Mouse (Mus musculus): ENCODE measurements around the gene Tnnc2.
"Not testable (repeated sequence)": the region's sequence is repeated elsewhere in the genome, so short reads cannot be mapped to it uniquely, and the experiment has no call there.

Tnnc2 gene

DNA sequence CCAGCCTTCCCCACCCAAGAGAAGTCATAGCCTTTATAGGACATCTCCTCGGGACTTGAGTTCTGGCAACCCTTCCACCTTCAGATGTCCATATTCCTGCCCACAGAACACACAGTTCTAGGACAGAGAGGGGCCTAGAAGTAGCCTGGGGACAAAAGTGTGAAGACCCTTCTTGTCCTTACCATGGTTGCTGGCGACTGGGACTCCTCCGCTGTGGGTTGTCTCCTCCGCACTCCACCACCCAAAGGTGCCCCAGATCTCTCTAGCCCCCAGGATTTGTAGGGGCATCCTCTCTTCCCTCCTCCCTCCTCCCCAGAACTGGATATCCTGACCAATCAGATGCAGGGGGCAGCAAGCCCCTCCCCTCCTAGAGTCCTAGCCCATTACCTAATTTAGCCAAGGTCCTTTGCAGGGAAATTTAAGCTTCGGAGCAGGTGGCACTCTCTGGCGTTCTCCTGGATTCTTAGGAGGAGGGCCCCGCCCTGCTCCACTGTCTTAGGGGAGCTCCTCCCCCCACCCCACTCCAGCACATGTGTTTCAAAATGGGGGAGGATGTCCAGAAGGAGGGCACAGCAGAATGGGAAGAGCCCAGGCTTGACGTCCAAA lies at the start of gene Tnnc2:
Gene Tnnc2 (minus strand): TSS at position 487 of the 606 bp plus-strand sequence.
- DNase-seq (ENCODE audit: low spot score in 2 of 2): no peak

DNA sequence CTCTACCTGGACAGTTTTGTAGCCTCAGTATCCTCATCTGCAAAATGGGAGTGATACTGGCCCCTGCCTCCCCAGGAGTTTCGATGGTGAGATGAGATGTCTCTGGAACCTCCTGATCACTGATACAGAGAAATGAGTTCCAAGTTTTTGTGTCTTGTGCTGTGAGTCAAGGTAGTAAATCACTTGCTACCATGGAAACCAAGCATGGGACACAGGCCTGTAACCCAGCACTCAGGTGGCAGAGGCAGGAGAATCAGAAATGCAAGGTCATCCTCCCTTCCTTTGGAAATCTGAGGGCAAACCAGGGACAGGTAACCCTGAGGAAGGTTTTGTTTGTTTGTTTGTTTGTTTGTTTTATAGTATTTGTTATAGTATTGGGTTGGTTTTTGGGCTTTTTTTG lies 49.3 kb upstream of the Tnnc2 start:
- no peak for DNase-seq (ENCODE audit: low spot score in 2 of 2)

DNA sequence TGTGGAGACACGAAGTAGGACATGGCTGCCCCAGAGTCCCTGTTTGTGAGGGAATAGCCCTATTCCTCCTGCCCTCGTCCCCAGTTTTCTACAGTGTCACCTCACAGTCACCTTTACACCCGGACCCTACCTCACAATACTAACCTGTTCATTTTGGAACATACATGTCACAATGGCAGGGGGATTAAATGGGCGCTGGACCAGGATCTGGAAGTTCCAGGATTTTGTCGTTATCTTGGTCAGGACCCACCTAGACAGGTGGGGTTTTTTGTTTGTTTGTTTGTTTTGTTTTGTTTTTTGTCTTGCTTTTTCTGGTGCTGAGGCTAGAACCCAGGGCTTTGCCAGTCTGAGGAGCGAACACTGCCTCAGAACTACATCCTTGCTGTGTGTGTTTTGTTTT lies 48.7 kb upstream of the Tnnc2 start, which contains the start of gene Spata25:
Gene Spata25 (minus strand): TSS at position 101 of the 400 bp plus-strand sequence.
- DNase-seq (ENCODE audit: low spot score in 2 of 2): no peak

DNA sequence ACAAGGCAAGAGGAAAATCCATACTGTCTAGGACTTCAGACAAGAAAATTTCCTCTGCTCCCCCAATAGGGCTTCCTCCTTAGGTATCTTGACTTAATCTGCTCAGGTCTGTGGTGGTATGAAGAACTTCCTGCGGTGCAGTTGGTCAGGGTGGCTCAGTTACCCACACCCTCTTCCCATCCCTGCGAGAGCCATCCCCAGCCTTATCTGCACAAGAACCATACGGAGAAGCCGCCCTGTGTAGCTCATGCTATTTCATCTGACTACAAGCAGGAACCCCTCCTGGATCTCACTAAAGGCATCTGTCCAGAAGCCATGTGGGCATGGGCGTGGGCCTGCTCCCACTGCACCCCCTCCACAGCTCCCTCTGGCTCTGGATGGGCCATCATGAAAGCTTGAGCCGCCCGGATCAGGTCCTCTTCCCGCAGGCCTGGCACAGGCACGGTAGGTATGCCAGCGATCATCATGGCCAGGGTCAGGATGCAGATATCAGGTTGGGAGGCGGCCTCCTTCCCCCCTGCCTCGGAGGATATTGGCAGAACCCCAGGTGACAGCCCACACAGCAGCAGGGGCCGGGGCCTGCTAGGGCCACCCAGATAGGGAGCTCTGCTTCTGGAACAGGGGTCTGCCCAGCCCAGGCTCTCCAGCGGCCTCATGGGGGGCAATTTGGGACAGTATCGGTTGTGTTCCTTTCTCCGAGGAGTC lies 47.5 kb upstream of the Tnnc2 start:
- DNase-seq (ENCODE audit: low spot score in 2 of 2): no peak

DNA sequence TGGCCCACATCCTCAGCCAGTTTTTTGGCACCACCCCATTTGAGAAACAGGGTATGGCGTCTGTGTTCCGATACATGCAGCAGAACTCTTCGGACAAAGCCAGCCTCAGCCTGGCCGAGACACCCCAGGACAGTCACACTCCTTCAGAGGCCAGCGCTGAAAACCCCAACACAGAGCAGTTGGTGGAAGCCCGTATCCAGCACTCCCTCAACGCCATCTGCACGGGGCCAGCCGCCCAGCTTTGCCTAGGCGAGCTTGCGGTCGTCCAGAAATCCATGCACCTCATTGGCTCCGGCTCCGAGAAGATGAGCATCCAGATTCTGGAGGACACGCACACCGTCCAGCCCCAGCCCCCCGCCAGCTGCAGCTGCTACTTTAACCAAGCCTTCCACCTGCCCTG lies 45.8 kb upstream of the Tnnc2 start:
- no peak for DNase-seq (ENCODE audit: low spot score in 2 of 2)

DNA sequence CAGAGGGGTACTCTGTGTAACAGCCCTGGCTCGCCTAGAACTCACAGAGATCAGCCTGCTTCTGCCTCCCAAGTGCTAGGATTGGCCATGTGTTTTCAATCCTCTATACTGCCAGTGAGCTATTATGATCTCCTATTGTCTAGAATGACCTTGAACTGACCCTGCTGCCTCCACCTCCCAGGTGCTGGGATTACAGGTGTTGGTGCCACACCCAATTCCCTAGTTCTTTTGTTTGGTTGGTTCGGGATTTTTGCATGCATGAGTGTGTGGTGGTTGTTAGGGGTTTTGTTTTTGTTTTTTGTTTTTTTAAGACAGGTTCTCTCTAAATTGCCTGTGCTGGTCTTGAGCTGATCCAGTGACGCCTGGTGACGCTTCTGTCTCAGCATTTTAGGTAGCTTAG lies 44.2 kb upstream of the Tnnc2 start:
- DNase-seq (ENCODE audit: low spot score in 2 of 2): no peak

DNA sequence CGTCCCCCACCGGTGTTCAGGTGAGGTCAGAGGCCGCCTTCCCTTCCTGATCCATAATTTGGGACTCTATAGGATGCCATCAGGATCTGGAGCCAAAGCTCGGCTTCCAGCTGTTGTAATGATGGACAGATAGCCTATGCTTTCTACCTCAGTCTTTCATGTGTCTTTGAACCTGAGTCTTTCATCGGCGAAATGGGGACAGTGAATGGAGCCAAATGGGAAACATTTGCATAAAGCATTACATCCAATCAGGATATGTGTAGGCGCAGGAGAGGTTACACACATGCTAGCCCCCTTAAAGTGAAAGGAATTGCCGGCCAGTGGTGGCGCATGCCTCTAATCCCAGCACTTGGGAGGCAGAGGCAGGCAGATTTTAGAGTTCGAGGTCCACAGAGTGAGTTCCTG lies 43.4 kb upstream of the Tnnc2 start:
- peak in 1 of 2 experiments; percentile 49 for DNase-seq (ENCODE audit: low spot score in 2 of 2)

DNA sequence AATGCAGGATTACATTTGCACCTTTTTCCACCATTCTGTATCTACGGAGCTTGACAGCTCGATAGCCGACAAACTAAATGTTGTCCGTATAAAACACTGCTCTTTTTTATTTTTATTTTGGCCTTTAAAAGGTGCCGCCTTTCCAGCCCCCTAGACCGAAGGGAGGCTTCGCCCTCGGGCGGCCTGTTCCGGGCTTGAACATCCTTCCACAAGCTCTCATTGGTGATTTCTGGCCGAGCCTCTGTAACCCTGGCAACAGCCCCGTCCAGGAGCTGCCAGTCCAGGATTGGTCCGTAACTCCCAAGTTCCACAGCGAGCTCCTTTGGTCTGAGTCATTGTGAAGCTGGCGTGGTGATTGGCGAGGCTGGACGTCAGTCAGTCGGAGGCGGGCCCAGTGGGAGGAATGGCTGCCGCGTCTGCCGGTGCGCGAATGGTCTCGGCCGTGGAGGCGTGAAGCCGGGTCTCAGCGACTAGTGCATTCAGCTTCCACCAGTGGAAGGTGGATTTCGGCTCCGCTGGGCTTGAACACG lies 42.9 kb upstream of the Tnnc2 start, which contains the start of gene Zswim1:
Gene Zswim1 (plus strand): TSS at position 51 of the 530 bp plus-strand sequence.
- peak; percentile 97 to 100 for DNase-seq (ENCODE audit: low spot score in 2 of 2)

DNA sequence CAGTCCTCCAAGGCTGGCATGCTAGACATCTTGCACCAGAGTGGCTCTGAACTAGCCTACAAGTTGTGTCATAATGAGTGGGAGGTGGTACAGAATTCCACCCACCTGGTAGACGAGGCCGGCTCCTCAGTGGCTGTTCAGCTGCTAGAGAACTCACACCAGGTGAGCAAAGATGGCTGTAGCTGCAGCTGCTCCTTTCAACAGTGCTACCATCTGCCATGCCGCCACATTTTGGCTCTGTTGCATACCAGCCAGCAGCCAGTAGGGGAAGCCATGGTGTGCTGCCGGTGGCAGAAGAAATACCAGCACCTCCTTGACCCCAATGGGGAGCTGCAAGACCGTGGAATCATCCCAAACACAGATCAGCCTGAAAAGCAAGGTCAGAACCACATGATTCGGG lies 41.3 kb upstream of the Tnnc2 start:
- DNase-seq (ENCODE audit: low spot score in 2 of 2): no peak

DNA sequence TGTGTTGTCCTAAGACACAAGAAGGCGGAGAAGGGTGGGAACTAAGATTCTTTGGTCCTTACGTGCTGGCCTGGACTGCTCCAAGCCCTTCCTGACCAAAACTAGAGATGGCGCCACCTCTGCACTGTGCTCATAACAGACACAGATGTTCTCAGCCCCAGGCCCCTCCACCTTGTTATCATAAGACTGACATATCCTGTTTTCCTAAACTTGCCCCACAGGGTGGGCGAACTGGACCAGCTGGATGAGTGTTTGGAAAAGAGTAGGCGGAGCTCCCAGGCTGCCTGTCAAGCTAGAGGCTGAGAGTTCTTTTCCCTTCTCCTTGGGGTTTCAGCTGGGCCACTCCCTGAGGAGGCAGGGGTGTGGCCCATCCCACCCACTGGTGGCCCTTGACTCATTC lies 37.9 kb upstream of the Tnnc2 start:
- DNase-seq (ENCODE audit: low spot score in 2 of 2): no peak

DNA sequence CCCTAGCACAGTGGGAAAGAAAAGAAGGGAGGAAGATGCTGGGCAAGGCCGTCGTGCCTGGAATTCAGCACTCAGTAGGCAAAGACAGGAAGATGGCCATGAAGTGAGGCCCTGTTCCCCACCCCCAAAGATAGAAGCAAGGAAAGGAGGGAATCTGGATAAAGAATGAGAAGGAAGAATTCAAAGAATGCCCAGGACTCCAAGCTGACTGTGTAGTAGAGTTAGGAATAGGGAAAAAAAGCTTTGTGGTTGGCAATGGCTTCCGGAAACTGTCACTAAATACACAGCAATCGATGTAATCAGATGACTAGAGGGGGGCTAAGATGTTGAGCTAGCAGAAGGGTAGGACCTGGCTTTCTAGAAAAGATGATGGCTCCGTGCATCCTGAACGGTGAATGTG lies 37.4 kb upstream of the Tnnc2 start:
- DNase-seq (ENCODE audit: low spot score in 2 of 2): no peak

DNA sequence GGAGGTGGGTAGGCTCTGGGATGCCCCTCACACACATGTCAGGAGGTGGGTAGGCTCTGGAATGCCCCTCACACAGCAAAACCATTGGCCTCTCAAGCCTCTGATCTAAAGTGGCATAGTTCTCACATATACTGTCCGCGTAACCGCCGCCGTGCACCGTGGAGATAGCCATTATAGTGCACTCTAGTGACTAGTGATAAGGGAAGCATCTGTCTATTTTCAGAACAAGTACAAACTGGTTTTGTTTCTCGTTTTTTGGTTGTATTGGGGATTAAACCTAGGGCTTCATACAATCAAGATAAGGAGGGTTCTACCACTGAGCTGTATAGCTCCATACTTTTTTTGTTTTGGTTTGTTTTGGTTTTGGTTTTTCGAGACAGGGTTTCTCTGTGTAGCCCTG lies 36.1 kb upstream of the Tnnc2 start:
- DNase-seq (ENCODE audit: low spot score in 2 of 2): no peak

DNA sequence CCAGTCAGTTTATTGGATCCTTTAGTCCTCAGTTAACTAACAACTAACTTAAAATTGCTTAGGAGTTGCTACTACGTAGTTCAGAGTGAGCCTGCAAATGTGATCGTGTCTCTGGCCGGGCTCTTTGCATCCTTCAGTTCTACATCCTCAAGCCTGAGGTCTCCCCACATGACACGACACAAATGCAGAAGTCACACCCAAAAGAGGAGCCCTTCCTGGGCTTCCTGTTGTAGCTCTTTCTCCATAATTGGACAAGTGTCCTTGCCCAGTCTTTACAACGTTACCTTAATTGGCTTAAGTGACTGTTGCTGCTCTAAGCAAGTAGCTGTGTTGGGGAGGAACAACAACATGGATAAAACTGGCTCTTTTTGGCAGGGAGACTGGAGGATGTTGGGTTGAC lies 35.6 kb upstream of the Tnnc2 start:
- no peak for DNase-seq (ENCODE audit: low spot score in 2 of 2)

DNA sequence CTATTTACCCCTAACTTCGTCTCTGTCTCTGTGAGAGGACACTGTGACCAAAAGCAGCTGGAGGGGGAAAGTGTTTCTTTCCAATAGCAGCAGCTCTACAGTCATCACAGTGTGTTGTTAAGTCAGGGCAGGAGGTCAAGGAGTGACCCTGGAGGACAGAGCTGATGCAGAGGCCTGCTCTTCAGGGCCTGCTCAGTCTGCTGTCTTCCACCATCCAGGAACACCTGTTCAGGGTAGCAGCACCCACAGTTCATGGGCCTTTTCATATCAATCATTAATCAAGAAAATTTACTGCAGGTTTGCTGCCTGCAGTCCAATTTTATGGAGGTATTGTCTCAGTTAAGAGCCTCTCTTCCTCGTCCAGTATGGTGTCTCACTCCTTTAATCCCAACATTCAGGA lies 33.8 kb upstream of the Tnnc2 start:
- no peak for DNase-seq (ENCODE audit: low spot score in 2 of 2)

DNA sequence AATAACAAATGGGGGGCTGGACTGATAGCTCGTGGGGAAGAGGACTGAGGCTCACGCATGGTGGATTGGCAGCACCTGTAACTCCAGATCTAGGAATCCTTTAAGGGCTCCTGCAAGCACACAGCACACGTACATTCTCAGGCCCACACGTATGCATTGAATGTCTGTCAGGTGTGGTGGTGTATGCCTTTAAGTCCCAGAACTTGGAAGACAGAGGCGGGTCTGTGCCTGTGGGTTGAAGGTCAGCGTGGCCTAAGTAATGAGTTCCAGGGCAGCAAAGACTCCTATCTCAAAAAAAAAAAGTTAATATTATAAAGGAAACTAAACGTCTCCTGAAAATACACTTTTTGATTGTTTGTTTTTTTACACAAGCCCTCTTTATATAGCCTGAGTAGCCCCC lies 26.8 kb upstream of the Tnnc2 start:
- no peak for DNase-seq (ENCODE audit: low spot score in 2 of 2)

DNA sequence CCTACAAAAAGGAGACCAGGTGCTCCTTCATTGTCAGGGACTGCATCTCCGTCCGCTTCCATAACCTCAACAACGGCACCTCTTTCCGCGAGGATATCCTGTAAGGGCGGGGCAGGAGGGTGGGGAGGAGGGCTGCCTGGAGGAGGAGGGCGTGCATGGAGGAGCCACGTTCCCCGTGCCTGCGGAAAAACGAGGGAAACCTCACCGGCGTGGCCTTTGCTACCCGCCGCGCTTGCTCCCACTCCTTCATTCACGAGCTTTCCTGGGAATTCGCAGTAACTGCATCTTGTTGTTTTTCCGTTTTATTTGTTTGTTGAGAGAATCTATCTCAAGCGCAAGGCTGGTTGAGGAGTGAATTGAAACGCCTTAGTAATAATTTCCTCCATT lies 25.6 kb upstream of the Tnnc2 start:
- DNase-seq (ENCODE audit: low spot score in 2 of 2): no peak

DNA sequence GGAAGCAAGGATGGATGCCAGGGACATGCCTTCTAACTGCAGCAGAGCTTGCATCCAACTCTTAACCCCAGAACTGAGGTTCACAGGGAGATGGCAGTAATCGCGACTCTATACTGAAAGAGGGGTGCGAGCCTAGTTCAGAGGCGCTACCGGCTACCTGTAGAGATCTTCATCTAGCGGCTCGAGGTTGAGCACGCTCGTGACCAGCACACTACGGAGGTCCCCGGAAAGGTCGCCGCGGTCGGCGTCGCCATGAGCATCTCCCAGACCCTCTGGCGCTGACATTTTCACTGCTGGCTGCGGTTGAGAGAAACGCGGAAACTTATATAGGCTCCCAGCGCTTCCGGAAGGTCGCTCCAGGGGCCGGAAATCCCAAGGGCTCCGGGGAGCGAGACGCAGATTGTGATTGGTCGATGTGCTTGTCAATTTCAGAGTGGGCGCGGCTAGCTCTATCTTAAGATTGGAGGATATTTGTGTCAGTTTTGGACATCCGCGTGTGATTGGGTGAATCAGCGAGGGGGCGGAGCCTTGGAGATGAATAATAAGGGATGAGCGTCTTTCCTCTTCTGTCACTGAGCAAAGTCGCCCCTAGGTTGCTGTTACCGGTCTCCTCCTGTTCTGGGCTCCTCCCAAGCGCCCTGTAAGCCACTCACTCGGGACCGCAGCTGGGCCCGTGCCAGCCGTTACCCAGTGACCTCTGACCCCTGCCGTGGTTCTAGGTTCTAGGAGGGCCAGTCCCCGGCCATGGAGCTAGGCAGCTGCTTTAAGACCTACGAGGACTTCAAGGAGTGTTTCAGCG lies 25.0 kb upstream of the Tnnc2 start, which contains the start of the genes Acot8 and Zswim3:
Gene Acot8 (minus strand): TSS at position 350 of the 799 bp plus-strand sequence.
Gene Zswim3 (plus strand): TSS at position 566 of the 799 bp plus-strand sequence.
- DNase-seq (ENCODE audit: low spot score in 2 of 2): peak; percentile 97 to 100

DNA sequence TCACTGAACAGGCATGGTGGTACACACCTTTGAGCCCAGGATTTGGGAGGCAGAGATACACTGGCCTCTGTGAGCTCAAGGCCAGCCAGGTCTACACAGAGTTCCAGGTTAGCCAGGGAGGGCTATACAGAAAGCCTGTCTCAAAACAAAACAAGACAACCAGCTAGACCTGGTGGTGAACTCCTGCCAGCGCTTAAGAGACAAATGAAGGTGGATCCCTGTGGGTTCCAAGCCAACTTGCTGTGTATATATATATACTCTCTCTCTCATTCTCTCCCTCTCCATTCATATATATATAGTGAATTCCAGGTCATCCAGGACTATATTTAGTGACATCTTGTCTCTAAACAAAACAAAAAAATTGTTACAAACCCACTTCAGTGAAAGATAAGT lies 24.1 kb upstream of the Tnnc2 start:
- no peak for DNase-seq (ENCODE audit: low spot score in 2 of 2)

DNA sequence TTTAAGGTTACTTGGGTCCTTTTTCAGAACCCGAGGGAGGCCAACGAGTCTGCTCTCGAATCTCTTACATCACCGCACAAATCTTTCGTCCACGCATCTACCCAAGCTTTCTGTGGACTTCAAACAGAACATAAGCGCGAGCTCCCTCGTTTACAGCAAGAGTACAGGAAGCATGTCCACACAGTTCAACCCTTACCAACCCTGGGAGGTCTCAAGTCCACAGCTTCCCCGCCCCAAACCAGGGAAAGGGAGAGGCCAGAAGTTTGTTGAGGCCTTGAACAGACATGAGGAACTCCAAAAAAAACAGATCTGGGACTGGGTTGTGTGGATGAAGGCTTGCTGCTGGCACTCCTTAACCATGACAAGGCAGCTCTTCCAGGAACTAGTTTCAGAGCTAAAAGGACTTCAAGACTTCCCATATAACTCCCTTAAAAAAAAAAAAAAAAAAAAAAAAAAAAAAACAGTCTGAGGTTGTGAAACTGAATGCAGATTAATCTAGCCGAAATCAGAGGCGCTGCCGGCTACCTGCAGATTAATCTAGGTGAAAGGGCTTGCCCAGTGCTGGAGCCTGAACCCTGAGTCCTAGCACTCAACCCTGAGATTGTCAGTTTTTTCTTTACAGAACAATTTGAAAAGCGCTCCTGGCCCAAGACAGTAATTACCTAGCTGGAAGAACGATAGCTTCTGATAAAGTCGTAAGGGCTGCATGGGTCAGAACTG lies 23.6 kb upstream of the Tnnc2 start:
- no peak for DNase-seq (ENCODE audit: low spot score in 2 of 2)

DNA sequence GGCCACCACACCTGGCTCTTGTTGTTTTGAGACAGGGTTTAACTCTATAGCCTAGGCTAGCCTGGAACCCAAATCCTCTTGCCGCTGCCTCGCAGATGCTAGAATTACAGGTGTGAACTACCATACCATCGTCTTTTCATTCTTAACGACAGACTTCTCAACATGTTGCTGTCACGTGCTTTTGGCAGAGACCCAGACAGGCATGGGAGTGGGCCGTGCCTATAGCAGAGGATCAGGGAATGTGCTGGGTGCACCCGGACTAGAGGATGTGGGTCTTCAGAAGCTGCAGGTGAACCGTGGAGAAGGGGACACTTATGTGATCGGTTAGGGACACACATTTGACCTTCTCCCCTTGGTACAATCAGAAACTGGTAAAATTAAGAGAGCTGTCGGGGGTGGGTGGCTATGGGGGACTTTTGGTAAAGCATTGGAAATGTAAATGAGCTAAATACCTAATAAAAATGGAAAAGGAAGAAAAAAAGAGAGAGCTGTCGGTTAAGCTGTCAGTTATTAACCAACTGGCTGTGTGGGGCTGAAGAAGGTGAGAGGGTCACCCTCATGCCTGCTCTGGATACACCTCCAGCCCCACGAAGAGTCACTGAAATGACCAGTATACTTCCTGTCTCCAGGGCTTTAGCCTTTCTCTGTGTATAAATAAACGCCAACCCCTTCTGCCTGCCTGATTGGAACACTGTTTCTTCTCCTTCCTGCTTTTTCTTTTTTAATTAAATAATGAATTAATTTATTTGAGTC lies 20.7 kb upstream of the Tnnc2 start:
- DNase-seq (ENCODE audit: low spot score in 2 of 2): no peak

DNA sequence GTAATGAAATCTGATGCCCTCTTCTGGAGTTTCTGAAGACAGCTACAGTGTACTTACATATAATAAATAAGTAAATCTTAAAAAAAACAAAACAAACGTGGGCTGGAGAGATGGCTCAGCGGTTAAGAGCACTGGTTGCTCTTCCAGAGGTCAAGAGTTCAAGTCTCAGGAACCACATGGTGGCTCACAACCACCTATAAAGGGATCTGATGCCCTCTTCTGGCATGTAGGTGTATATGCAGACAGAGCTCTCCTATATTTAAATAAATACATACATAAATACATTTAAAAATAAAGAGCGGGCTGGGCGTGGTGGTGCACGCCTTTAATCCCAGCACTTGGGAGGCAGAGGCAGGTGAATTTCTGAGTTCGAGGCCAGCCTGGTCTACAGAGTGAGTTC lies 18.8 kb upstream of the Tnnc2 start:
- not testable (repeated sequence) for DNase-seq (ENCODE audit: low spot score in 2 of 2)

Measured in left cerebral cortex, adult 9 months (tissue).